Mouse (Mus musculus) neural tube, embryonic 10.5 days (tissue): ENCODE measurements around the gene Kera.

Source experiments
- DNase-seq: peaks from one replicate; pipeline ENCODE4 v3.0.0-alpha.2; 2017; ENCODE audit warnings: low spot score; ENCODE audit errors: extremely low spot score

Kera gene

GRCm38 (mm10) chr10:97606579-97606978 is at the start of gene Kera:
TSS of gene Kera (plus strand) at chr10:97606879.
- DNase-seq = no peak

- peak; percentile 44 for DNase-seq
Measured at GRCm38 (mm10) chr10:97564957-97565856, 41.5 kb upstream of the Kera start, which contains the start of gene Lum. TSS of gene Lum (plus strand) at chr10:97565128.

GRCm38 (mm10) chr10:97567489-97568135 is 39.1 kb upstream of the Kera start:
- DNase-seq = no peak

- DNase-seq = no peak
Measured at GRCm38 (mm10) chr10:97582543-97583231, 24.0 kb upstream of the Kera start.

GRCm38 (mm10) chr10:97584176-97584575 is 22.5 kb upstream of the Kera start:
- no peak for DNase-seq

- no peak for DNase-seq
Measured at GRCm38 (mm10) chr10:97587159-97587558, 19.5 kb upstream of the Kera start.

GRCm38 (mm10) chr10:97589574-97589973 is 17.1 kb upstream of the Kera start:
- DNase-seq = no peak

- DNase-seq = no peak
Measured at GRCm38 (mm10) chr10:97591036-97591435, 15.6 kb upstream of the Kera start.

GRCm38 (mm10) chr10:97591685-97592084 is 15.0 kb upstream of the Kera start:
- no peak for DNase-seq

GRCm38 (mm10) chr10:97595680-97596079 is 11.0 kb upstream of the Kera start:
- DNase-seq = no peak

- DNase-seq = no peak
Measured at GRCm38 (mm10) chr10:97601744-97602143, 4.9 kb upstream of the Kera start.

- DNase-seq = no peak
Measured at GRCm38 (mm10) chr10:97603256-97603655, 3.4 kb upstream of the Kera start.

- DNase-seq = no peak
Measured at GRCm38 (mm10) chr10:97622328-97622727, 15.6 kb downstream of the Kera start.

- DNase-seq = no peak
Measured at GRCm38 (mm10) chr10:97624381-97624780, 17.7 kb downstream of the Kera start.

- DNase-seq = no peak
Measured at GRCm38 (mm10) chr10:97625116-97625515, 18.4 kb downstream of the Kera start.

GRCm38 (mm10) chr10:97626543-97626942 is 19.9 kb downstream of the Kera start:
- DNase-seq = no peak

- DNase-seq = no peak
Measured at GRCm38 (mm10) chr10:97631061-97631460, 24.4 kb downstream of the Kera start.

GRCm38 (mm10) chr10:97641926-97642325 is 35.2 kb downstream of the Kera start:
- DNase-seq = no peak

- no peak for DNase-seq
Measured at GRCm38 (mm10) chr10:97643768-97644167, 37.1 kb downstream of the Kera start, which contains the start of gene Epyc. TSS of gene Epyc (plus strand) at chr10:97644068.

GRCm38 (mm10) chr10:97650334-97650733 is 43.7 kb downstream of the Kera start:
- DNase-seq = no peak

GRCm38 (mm10) chr10:97659489-97659888 is 52.8 kb downstream of the Kera start:
- DNase-seq = no peak
